Mouse (Mus musculus) heart, postnatal 0 days (tissue): Measurements from ENCODE around the gene Ankrd55.
A peak's percentile ranks its signal among the peaks of the same experiment; 100 is the strongest.

Experiments
- CTCF ChIP-seq: IDR thresholded peaks from 2 replicates; pipeline ENCODE4 v1.5.1; 2016; ENCODE audit warnings: antibody characterized with exemption, control low read depth, low read depth
- EP300 ChIP-seq: IDR thresholded peaks from 2 replicates; pipeline ENCODE4 v1.6.1; 2016; ENCODE audit warnings: antibody characterized with exemption, low read depth

DNA sequence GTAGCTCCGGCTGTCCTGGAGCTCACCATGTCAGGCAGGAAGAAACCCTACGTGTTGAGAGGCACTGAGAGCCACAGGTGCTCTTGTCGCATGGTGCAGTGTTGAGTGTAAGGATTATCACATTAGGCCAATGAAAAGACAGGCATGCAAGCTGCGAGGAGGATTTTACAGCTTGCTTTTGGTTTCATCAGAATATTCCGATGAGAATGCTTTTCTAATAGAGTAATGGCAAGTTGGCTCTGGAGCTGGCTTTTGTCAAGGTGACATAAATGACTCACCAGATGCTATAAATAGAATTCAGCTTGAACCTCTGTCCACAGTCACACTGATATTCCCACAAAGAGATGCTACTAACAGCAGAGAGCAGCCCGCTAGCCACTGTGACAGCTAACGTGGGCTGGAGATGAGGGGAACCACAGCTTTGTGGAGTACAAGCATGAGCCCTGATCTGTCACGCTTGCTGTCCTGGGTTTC lies 137.0 kb downstream of the Ankrd55 start:
- TF ChIP-seq CTCF = no peak
- peak; percentile 40; the same call in 1 of the 2 replicates for TF ChIP-seq EP300
